Mouse (Mus musculus) myocyte (in vitro differentiated cells): ENCODE results near the gene Prcd.

ENCODE experiments used
- E2F4 ChIP-seq: IDR thresholded peaks from one replicate; pipeline ENCODE4 v1.6.1; 2011; ENCODE audit warnings: mild to moderate bottlenecking, control low read depth, moderate library complexity; ENCODE audit not compliant: insufficient read depth
- POLR2A ChIP-seq: IDR thresholded peaks from one replicate; pipeline ENCODE4 v1.6.1; 2011; ENCODE audit warnings: low read depth, mild to moderate bottlenecking, control low read depth, moderate library complexity; ENCODE audit not compliant: insufficient read length
- TCF3 ChIP-seq: IDR thresholded peaks from one replicate; pipeline ENCODE4 v1.6.1; 2011; ENCODE audit warnings: low read depth, control low read depth; ENCODE audit not compliant: insufficient read length

DNA sequence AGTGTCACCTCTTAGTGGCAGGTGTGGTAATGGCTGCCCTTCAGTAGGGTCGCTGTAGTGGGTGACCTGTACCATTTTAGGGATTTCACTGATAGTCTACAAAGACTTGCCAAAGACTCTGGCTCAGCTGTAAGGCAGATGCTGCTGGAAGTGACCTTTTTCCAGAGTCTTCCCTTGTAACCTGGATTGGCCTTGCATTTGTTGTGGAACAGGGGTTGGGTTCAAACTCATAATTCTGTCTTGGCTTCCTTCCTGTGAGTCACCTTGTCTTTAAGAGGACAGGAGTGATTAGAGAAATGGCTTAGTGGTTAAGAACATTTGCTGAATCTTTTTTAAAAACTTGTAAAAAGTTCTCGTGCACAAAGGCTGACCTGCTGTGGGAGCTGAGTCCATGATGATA lies 20.1 kb downstream of the Prcd start:
- TF ChIP-seq POLR2A (no peak), E2F4 (no peak), TCF3 (no peak)
